Mouse (Mus musculus): Measurements from ENCODE around the gene Pigo. TPM values are rescaled to one million over a fixed set of nuclear protein-coding genes. Genes with fewer than 3 reads are reported as not detected.

Pigo gene
- polyA plus RNA-seq, 1 experiment from 2014 or later: 23.9 TPM

DNA sequence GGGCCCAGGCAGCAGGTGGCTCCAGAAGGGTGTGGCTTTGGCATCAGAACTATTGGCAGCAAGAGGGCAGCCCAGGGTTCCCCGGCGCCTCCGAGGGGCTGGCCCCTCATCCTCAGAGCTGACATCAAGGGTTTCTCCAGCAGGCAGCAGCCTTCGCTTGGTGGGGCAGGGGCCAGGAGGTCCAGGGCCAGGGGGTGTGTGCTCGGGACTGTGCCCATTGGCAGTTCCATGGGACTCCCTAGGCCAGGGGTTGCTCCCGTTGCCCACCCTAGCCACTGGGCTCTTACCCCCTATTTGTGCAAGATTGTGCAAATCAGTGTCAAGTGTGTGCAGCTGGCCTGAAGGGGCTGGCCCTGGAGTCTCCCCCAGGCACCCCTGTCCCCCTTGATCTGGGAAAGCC lies 10.2 kb upstream of the Pigo start:
- H3K27ac ChIP-seq (replicated peaks): no peak overlapping the region
- WGBS: 83% methylated on average over 6 of the region's 6 CpGs
- no peak overlapping the region for H3K4me3 ChIP-seq (replicated peaks)
- peaks cover 32% of the 10 kb centered on the region for H3K36me3 ChIP-seq
- no peak overlapping the region for H3K4me2 ChIP-seq (replicated peaks)
- no peaks in the 10 kb centered on the region for H3K27me3 ChIP-seq
- ATAC-seq (ENCODE audit: insufficient number of reproducible peaks, low FRiP score, low TSS enrichment, low read depth): no peak
- peaks cover 21% of the 10 kb centered on the region for H3K4me1 ChIP-seq
- no peak overlapping the region for H3K9ac ChIP-seq
- H3K9me3 ChIP-seq (replicated peaks): no peaks in the 10 kb centered on the region

GRCm38 (mm10) chr4:43033481-43033880 lies 7.9 kb upstream of the Pigo start:
- Histone ChIP-seq H3K9me3 (replicated peaks) (no peaks in the 10 kb centered on the region), H3K4me3 (replicated peaks) (no peak overlapping the region), H3K27me3 (no peaks in the 10 kb centered on the region), H3K9ac (no peak overlapping the region), H3K36me3 (peaks cover 47% of the 10 kb centered on the region), H3K27ac (replicated peaks) (no peak overlapping the region), H3K4me1 (peaks cover 23% of the 10 kb centered on the region), H3K4me2 (replicated peaks) (no peak overlapping the region)
- ATAC-seq (ENCODE audit: insufficient number of reproducible peaks, low FRiP score, low TSS enrichment, low read depth): no peak
- WGBS: 84% methylated on average over 14 of the region's 14 CpGs

DNA sequence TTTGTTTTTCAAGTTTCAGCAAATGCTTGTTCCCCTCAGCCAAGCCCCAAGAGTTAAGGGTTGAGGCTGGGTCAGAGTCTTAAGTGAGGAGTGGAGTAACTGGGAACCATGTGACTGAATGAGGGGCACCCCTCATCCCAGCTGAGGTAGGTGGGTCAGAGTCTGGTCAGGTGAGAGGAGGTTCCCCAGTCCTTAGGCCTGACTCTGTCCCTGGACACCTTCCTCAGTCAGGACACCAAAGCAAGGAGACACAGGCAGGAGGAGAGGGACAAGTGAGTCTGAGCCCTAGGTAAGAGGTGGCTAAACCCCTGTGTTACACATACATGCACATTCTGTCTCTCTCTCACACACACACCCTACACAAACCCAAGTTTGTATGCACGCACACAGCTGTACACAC lies 6.9 kb upstream of the Pigo start:
- Histone ChIP-seq H3K9ac (no peak overlapping the region), H3K27ac (replicated peaks) (no peak overlapping the region), H3K4me1 (peaks cover 23% of the 10 kb centered on the region), H3K36me3 (peaks cover 57% of the 10 kb centered on the region), H3K4me3 (replicated peaks) (no peak overlapping the region), H3K4me2 (replicated peaks) (no peak overlapping the region), H3K9me3 (replicated peaks) (no peaks in the 10 kb centered on the region), H3K27me3 (no peaks in the 10 kb centered on the region)
- WGBS: 88% methylated on average over 1 of the region's 1 CpGs
- ATAC-seq (ENCODE audit: insufficient number of reproducible peaks, low FRiP score, low TSS enrichment, low read depth): no peak

GRCm38 (mm10) chr4:43031237-43031995 lies 5.8 kb upstream of the Pigo start, which contains the start of gene Stoml2:
TSS of gene Stoml2 (minus strand) at chr4:43031710.
- no peaks in the 10 kb centered on the region for H3K9me3 ChIP-seq (replicated peaks)
- peak within 1 kb of the TSS; percentile 66 for H3K4me3 ChIP-seq (replicated peaks)
- H3K4me2 ChIP-seq (replicated peaks): peak within 1 kb of the TSS; percentile 76
- WGBS: under 1% methylated on average over 38 of the region's 38 CpGs
- H3K27ac ChIP-seq (replicated peaks): peak within 1 kb of the TSS; percentile 87
- peaks cover 23% of the 10 kb centered on the region for H3K4me1 ChIP-seq
- peak within 1 kb of the TSS; percentile 75 for H3K9ac ChIP-seq
- ATAC-seq (ENCODE audit: insufficient number of reproducible peaks, low FRiP score, low TSS enrichment, low read depth): peak; percentile 93
- peaks cover 67% of the 10 kb centered on the region for H3K36me3 ChIP-seq
- H3K27me3 ChIP-seq: no peaks in the 10 kb centered on the region

DNA sequence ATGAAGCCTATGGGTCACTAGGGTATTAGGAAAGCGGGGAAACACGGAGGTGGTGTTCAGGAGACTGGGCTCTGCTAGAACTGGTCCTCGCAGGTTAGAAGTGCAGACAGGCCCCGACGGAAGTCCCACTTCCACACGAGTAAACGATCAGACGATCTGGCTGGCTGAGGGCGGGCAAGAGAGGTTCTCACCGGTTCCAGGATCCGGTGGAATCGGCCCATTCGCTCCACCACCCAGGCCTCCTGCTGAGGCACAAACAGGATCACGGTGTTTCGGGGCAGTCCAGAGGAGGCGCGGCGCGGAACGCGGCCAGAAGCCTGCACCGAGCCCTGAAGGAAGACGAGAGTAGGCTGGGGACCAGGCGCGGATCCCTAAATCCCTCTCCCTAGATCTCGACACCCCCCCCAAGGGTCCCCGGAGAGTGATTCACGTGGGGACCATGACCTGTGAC lies 5.2 kb upstream of the Pigo start:
- Histone ChIP-seq H3K27me3 (no peaks in the 10 kb centered on the region), H3K9ac (peak overlapping the region; percentile 75), H3K36me3 (peaks cover 61% of the 10 kb centered on the region), H3K4me1 (peaks cover 23% of the 10 kb centered on the region), H3K4me3 (replicated peaks) (peak overlapping the region; percentile 66), H3K27ac (replicated peaks) (peak overlapping the region; percentile 87), H3K4me2 (replicated peaks) (peak overlapping the region; percentile 76), H3K9me3 (replicated peaks) (no peaks in the 10 kb centered on the region)
- WGBS: 1% methylated on average over 28 of the region's 28 CpGs
- peak; percentile 58 for ATAC-seq (ENCODE audit: insufficient number of reproducible peaks, low FRiP score, low TSS enrichment, low read depth)

DNA sequence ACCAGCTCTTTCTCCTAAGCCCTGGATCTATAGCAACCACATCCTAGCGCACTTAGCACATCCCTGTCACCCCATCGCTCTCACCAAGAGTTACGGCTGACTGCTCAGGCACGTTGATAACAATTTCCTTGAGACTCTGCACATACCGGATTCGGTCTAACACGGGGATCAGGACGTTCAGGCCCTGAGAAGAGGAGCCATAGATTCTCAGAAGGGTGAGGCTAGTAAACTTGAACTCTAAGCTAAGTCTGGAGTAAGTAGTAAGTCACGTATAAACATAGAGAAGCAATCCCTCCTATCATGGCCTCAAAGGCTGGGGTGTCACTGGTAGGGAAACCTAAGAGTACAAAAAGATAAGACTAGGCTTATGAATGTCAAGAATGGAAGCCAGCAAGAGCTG lies 4.7 kb upstream of the Pigo start:
- H3K4me1 ChIP-seq: peaks cover 23% of the 10 kb centered on the region
- H3K9ac ChIP-seq: peak overlapping the region; percentile 75
- ATAC-seq (ENCODE audit: insufficient number of reproducible peaks, low FRiP score, low TSS enrichment, low read depth): no peak
- WGBS: 76% methylated on average over 9 of the region's 9 CpGs
- H3K9me3 ChIP-seq (replicated peaks): no peaks in the 10 kb centered on the region
- peak overlapping the region; percentile 76 for H3K4me2 ChIP-seq (replicated peaks)
- peak overlapping the region; percentile 87; the same call in 1 of the 2 replicates for H3K27ac ChIP-seq (replicated peaks)
- H3K4me3 ChIP-seq (replicated peaks): peak overlapping the region; percentile 66
- no peaks in the 10 kb centered on the region for H3K27me3 ChIP-seq
- peaks cover 57% of the 10 kb centered on the region for H3K36me3 ChIP-seq

DNA sequence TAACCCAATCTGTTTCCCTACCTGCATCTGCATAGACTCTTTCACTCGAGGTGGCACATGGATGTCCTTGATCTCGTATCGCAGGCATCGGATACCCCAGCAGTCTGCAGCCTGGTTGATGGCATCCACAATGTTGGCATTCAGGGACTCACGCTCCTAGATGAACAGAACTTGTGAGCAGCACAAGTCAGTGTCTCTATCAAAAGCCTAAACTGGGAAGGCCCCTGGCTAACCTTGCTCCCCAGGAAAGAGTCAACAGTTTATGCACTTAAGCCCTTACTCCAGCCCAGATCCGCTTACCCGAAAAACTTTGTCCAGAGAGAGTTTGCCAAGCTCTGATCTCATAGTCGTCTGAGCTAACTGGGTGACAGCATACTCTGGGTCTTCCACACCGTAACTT lies 4.1 kb upstream of the Pigo start:
- H3K27me3 ChIP-seq: no peaks in the 10 kb centered on the region
- peak overlapping the region; percentile 75; the same call in 1 of the 2 replicates for H3K9ac ChIP-seq
- no peak overlapping the region for H3K27ac ChIP-seq (replicated peaks)
- no peak for ATAC-seq (ENCODE audit: insufficient number of reproducible peaks, low FRiP score, low TSS enrichment, low read depth)
- peaks cover 52% of the 10 kb centered on the region for H3K36me3 ChIP-seq
- H3K9me3 ChIP-seq (replicated peaks): no peaks in the 10 kb centered on the region
- 90% methylated on average over 9 of the region's 9 CpGs for WGBS
- no peak overlapping the region for H3K4me3 ChIP-seq (replicated peaks)
- H3K4me2 ChIP-seq (replicated peaks): peak overlapping the region; percentile 76; the same call in 1 of the 2 replicates
- H3K4me1 ChIP-seq: peaks cover 28% of the 10 kb centered on the region

- ATAC-seq (ENCODE audit: insufficient number of reproducible peaks, low FRiP score, low TSS enrichment, low read depth): no peak
- no peaks in the 10 kb centered on the region for H3K9me3 ChIP-seq (replicated peaks)
- H3K27ac ChIP-seq (replicated peaks): no peak overlapping the region
- no peak overlapping the region for H3K9ac ChIP-seq
- H3K4me3 ChIP-seq (replicated peaks): no peak overlapping the region
- no peak overlapping the region for H3K4me2 ChIP-seq (replicated peaks)
- 91% methylated on average over 7 of the region's 7 CpGs for WGBS
- H3K27me3 ChIP-seq: no peaks in the 10 kb centered on the region
- peaks cover 34% of the 10 kb centered on the region for H3K4me1 ChIP-seq
- H3K36me3 ChIP-seq: peaks cover 47% of the 10 kb centered on the region
Measured at GRCm38 (mm10) chr4:43029121-43029520, 3.5 kb upstream of the Pigo start.

DNA sequence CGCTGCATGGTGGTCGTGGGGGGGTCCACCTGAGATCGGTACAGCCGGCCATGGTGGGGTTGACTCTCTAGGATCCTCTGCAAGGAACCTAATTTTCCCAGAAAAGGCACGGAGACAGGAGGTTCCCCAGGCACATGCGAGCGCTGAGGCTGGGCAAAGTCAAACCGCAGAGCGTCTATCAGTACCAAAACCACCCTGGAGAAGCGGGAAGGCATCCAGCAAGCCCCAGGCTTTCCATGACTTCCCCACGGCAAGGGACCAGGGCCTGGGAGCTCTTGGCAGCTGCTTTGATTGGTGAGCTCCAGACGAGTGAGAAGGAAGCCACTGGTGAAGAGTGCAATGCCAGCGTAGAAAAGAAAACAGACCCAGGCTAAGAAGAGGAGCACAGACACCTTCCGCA lies 946 bp downstream of the Pigo start:
- Histone ChIP-seq H3K36me3 (peaks cover 70% of the 10 kb centered on the region), H3K4me1 (peaks cover 16% of the 10 kb centered on the region), H3K9me3 (replicated peaks) (no peaks in the 10 kb centered on the region), H3K4me2 (replicated peaks) (peak overlapping the region; percentile 72), H3K9ac (peak overlapping the region; percentile 28), H3K4me3 (replicated peaks) (peak overlapping the region; percentile 65), H3K27me3 (no peaks in the 10 kb centered on the region), H3K27ac (replicated peaks) (peak overlapping the region; percentile 92)
- ATAC-seq (ENCODE audit: insufficient number of reproducible peaks, low FRiP score, low TSS enrichment, low read depth): no peak
- WGBS: 69% methylated on average over 14 of the region's 14 CpGs

GRCm38 (mm10) chr4:43021341-43021740 lies 4.3 kb downstream of the Pigo start:
- Histone ChIP-seq H3K9ac (no peak overlapping the region), H3K36me3 (peaks cover 68% of the 10 kb centered on the region), H3K4me2 (replicated peaks) (no peak overlapping the region), H3K27ac (replicated peaks) (no peak overlapping the region), H3K4me3 (replicated peaks) (no peak overlapping the region), H3K9me3 (replicated peaks) (no peaks in the 10 kb centered on the region), H3K4me1 (peaks cover 11% of the 10 kb centered on the region), H3K27me3 (no peaks in the 10 kb centered on the region)
- WGBS: 76% methylated on average over 17 of the region's 17 CpGs
- no peak for ATAC-seq (ENCODE audit: insufficient number of reproducible peaks, low FRiP score, low TSS enrichment, low read depth)

GRCm38 (mm10) chr4:43020876-43021275 lies 4.7 kb downstream of the Pigo start:
- no peaks in the 10 kb centered on the region for H3K9me3 ChIP-seq (replicated peaks)
- peaks cover 73% of the 10 kb centered on the region for H3K36me3 ChIP-seq
- H3K27me3 ChIP-seq: no peaks in the 10 kb centered on the region
- H3K4me1 ChIP-seq: peaks cover 11% of the 10 kb centered on the region
- H3K9ac ChIP-seq: no peak overlapping the region
- no peak for ATAC-seq (ENCODE audit: insufficient number of reproducible peaks, low FRiP score, low TSS enrichment, low read depth)
- H3K4me2 ChIP-seq (replicated peaks): no peak overlapping the region
- H3K4me3 ChIP-seq (replicated peaks): no peak overlapping the region
- 86% methylated on average over 16 of the region's 16 CpGs for WGBS
- H3K27ac ChIP-seq (replicated peaks): no peak overlapping the region

Data from embryonic facial prominence, embryonic 15.5 days (tissue).